Mouse (Mus musculus) spleen, embryonic (tissue): ENCODE results near the gene Hsp90b1.
"Not testable (repeated sequence)": the region's sequence is repeated elsewhere in the genome, so short reads cannot be mapped to it uniquely, and the experiment has no call there.

Experiments
- CTCF ChIA-PET: fragments of 350-600 bp; sonication (Branson Sonifier 250); formaldehyde crosslinking; loops from one replicate; lab custom pipeline; 2022; lab: Charles Lee

Hsp90b1 gene

DNA sequence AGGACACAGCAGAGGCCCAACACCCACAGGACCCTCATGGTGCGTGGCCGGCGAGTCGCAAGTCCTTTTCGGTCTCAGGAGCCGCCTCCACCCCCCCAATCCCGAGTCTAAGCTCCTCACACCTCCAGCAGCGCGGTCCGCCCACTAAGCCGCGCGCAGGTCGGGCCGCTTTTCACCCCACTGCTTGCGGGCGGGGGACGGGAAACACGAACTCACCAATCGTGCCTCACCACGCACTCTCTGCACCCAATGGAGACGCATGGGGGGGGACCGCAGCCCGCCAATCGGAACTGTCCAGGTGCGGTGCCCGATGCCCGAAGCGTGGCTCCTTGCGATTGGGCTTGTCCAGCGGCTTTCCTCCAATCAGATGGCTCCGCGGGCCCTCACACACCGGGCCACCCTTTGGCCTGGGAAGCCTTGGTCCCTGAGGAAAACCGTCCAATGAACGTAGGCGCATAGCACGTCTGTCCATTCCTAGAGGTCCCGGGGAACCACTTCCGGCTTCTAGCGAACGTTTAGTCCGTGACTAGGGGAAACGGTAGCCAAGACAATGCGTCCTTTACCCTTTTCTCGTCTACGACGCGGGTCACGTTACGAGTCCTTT lies at the start of gene Hsp90b1, which contains the start of gene Ttc41:
Hsp90b1 (minus strand) TSS at position 192 of the 604 bp plus-strand sequence.
Ttc41 (plus strand) TSS at position 494 of the 604 bp plus-strand sequence.
- CTCF ChIA-PET: interaction anchor here (1.0 kb wide), 1 partner anchor 10 kb away, joined by 4 read pairs; no protein-coding TSS in a partner anchor

DNA sequence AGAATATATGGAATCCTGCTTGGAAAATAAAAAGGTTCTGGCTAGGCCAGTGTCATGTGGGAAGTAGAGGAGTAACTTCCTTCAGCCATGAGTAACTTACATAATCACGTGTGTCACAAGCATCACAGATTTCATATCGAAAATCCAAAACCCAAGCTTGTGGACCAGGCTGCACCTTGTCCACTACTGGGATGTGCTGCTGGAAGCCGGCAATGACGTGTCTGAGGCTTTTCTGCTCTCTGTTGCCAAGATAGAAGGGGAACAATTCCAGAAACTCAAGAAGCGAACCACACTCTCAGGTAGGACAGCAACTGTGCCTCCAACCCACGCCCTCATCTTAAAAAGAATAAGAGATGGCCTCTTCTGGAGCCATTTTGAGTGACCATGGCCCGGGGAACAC lies 39.0 kb upstream of the Hsp90b1 start:
- CTCF ChIA-PET: no interaction called here

DNA sequence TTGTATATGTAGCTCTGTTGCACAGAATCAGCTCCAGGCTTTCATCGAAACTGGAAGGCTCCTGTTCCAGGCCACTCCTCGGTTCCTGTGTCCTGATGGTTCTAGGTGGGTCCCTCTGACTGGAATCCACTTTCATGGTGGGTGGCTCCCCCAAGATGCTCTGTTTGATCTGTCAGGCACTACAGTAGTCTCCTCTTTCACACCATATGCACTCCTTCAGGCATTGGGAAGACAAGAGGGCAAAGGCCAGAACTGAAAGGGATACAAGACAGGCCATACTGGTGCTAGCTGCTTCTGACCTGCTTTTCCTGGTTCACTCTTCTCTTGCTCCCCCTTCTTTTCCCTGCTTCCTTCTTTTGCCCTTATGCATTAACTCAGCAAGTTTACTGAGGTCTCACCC lies 37.6 kb upstream of the Hsp90b1 start:
- CTCF ChIA-PET: no interaction called here

DNA sequence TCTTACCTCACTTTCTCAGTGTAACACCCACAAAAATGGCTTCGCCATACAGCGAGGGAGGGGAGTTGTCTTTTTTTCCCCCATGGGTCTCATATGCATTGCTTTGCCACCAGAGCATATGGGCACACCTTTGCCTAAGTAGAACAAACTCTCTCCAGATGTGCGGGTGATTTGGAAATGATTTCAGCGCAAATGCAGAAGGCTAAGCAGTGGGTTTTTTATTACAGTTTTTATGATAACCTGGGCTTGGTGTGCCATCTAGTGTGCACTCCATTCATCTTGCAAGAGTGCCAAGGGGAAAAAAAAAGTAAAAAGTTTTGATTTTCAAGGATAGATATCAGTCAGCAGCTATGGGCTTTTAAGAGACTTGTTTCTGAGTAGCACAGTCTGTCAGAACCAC lies 29.7 kb upstream of the Hsp90b1 start:
- CTCF ChIA-PET: no interaction called here

DNA sequence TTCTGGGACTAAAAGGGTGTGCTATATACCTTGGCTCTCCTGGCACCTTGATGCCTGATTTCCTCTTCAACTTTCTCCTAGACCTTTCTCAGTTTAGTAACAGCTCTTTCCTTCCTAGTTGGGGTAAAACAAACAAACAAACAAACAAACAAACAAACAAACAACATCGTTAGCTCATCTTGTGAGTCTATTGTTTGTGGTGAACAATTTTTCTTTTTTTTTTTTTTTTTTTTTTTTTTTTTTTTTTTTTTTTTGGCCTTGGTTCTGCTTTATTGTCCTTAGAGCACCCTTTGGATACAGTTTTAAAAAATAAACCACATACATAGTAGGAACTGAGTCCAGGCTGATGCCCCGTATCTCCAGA lies 26.2 kb upstream of the Hsp90b1 start:
- CTCF ChIA-PET: interaction anchor here (0.7 kb wide), 1 partner anchor 642 kb away, joined by 9 read pairs; no protein-coding TSS in a partner anchor

DNA sequence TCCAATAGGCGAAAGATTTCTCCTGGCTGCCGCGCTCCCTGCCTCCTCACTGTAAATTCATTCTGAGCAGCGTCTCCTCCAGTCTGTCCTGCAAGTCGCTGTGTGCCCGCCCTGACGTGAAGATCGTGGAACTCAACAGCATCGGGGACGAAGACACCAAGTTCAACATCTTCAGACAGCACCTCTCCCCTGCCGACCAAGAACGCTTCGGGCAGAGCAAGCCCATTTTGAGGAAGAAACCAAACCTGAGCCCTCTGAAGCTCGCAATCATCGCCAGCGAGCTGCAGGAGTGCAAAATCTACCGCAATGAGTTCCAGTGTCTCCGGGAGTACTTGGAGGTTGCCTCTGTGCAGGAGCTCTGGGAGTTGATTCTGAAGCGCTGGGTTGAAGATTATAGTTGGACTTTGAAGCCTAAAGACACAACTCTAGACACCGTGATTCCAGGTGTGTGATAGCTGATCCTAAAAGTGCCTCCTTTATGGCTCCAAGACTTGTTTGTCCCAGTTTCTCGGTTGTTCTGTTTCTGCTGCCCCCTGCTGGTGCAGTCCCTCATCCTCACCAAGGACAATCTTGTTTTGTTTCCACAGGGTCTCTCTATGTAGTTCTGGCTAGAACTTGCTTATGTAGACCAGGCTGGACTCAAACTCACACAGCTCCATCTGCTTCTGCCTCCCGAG lies 25.7 kb upstream of the Hsp90b1 start:
- CTCF ChIA-PET: interaction anchor here (0.7 kb wide), 1 partner anchor 642 kb away, joined by 9 read pairs; no protein-coding TSS in a partner anchor

DNA sequence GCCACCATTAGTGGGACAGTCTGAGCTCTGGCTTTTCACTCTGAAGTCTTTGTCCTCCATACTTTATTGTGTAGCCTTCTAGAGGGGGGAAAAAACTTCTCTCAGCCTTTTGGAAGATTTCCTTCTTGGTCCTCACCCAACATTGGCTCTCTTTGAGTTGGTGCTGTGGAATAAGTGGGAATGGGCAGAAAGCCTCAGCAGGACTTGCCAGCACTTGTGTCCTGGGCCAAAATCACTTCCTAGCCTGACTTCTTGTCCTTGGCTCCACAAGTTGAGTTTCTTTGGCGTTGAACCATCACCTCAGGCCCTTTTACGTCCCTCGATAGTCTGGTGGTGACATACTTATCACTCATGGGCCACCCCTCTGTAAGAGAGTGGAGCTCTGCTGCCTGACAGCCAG lies 22.9 kb upstream of the Hsp90b1 start:
- CTCF ChIA-PET: interaction anchor here (0.7 kb wide), 1 partner anchor 21 kb away, joined by 3 read pairs; no protein-coding TSS in a partner anchor

DNA sequence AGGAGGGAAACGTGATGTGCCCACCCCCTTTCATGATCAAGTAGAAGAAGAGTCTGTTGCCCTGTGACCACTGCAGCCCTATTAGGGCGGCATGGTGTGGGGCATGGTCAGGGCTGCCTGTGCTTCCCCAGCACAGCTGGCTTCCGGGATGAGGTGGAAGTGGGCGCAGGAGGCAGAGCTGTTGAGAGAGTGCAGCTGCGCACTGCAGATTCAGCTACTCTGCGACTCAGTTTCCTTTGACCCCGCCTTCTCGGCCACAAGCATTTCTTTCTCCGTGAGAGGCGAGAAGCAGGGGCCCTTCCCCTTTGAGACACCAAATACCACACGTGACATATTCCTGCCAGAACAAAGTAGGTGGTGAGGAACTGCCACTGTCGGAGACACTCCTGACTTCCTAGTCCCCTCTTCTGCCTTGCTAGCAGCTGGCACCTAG lies 22.3 kb upstream of the Hsp90b1 start:
- CTCF ChIA-PET: interaction anchor here (0.8 kb wide), 1 partner anchor 706 kb away, joined by 8 read pairs; no protein-coding TSS in a partner anchor

DNA sequence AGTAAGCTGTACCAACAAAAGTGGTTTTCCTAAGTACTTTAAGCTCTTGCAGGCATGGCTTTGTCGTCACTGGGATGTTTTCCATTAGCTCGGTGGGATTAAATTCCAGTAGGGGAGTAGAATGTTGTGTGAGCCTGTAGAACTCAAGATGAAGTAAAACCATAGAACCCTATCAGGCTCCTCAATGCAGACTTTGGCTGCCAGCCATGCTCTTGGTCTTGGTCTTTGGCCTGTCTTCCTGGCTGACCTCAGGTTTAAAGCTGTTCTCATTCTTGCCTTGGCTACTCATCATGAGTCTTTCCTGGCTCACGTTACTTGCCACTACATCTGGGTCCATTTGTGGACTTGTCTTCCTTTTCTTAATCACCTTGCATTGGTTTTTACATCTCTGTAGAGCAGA lies 6.8 kb upstream of the Hsp90b1 start:
- CTCF ChIA-PET: no interaction called here

DNA sequence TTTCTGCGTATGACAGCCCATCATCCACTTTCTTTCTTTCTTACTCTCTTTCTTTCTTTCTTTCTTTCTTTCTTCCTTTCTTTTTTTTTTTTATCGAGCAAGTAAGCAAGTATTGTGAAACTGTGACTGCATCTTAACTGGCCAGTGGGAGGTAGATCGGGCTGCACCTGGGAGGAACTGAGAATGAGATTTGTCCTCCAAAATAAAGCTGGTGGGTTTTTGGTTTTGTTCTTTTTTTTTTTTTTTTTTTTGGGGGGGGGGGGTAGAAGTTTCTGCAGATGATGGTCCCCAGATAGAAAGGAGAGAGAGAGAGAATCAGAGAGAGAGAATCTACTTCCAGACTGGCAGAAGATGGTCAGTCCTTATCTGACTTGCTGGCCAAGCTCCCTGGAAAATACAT lies 1.8 kb upstream of the Hsp90b1 start:
- CTCF ChIA-PET: interaction anchor here (0.7 to 1.2 kb wide), 2 partner anchors 13 to 223 kb away, joined by 4 to 5 read pairs; no protein-coding TSS in a partner anchor

DNA sequence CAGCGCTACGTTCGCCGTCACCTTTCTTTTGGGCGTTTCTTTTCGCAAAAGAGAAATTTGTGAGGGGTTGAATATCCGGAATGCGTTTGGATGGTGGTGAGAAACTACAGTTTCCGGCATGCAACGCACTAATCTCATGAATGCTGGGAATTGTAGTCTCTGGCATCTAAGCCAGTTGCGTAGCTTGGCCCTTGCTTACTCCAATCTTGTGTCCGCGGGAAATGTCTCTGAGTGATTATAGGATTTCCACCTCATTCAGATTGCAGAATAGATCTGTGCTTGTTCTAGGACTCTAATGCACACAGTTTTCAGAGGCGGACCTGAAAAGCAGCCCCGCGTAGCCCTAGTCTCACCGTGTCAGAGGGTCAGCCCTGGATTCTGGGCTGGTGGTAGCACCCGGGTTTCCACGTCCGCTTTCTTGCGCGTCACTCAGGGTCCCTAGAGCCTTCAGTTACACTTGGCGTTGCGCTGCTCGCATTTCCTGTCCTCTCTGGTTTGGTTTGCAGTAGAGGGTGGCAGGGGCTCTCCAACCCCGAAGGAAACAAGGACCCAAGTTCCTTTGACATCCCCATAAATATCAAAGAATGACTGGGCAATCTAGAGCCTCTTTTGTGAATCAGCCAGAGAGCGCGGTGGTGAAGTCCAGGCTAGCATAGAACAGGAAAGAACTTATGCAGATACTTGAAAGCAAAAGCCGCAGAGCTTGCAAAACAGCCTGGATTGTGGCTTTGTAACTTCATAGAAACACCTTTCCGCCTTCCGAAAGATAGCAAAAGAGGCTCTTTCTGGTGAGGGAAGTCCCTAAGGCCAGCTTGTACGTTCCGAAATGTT lies 828 bp upstream of the Hsp90b1 start:
- CTCF ChIA-PET: no interaction called here

DNA sequence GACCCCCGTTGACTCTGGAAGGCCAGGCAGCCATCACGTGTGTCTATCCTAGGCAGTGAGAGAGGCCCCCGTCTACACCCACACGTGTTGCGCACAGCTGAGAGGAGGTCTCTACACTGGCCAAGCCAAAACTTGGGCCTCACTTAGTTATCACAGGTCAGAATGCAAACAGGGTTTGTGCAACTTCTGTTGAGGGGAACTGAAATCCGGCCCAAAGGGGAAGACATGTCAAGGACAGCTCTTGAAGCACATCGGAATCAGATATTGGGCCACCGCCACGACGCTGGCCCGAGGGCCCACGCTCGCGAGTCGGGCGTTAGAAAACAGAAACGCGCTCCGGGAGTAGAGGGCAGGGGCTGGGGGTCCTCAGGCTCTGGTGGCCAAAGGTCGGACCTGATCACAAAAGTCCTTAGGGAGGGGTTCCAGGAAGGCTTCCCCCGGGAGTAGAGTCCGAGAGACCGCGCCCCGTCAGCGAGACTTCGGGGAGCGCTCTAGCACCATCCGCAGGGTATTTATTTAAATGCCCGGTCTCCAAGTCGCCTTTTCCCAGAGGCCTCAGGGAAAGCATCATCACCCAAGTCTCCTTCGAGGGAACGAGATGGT lies 619 bp downstream of the Hsp90b1 start:
- CTCF ChIA-PET: interaction anchor here (1.0 kb wide), 1 partner anchor 10 kb away, joined by 4 read pairs; no protein-coding TSS in a partner anchor

DNA sequence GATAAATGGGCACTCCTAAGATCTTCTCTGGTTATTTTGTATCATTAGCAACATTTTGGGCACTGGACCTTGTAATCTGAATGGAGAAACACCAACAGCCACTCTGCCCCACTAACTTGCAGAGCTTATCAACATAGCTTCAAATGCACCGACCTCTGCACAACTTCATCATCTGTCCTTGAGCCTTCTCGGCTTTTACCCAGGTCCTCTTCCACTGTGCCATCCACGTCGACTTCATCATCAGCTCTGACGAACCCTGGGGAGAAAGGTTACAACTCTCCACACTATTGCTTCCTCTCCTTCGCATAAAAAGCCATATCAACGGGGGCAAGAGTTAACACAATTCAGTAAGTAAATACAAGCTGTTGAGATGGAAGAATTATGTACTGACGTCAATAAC lies 1.2 kb downstream of the Hsp90b1 start:
- CTCF ChIA-PET: interaction anchor here (1.0 kb wide), 1 partner anchor 9 kb away, joined by 4 read pairs; no protein-coding TSS in a partner anchor

DNA sequence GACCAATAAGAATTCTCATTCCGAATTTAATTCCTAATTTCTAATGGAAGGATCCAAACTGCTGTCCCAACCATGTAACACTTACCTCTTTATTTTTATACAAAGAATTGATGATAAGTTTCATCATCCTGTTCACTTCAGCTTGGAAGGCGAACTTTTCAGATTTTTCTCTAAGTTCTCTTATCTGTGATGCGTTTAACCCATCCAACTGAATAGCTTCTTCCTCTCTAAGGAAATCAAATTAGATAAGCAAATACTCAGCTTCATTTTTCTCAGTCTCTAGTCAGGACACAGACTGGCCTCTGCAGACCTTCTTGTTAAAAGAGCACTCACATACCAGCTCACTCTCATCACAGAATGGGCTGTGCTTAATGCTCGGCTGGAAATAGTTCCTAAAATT lies 1.9 kb downstream of the Hsp90b1 start:
- CTCF ChIA-PET: no interaction called here

DNA sequence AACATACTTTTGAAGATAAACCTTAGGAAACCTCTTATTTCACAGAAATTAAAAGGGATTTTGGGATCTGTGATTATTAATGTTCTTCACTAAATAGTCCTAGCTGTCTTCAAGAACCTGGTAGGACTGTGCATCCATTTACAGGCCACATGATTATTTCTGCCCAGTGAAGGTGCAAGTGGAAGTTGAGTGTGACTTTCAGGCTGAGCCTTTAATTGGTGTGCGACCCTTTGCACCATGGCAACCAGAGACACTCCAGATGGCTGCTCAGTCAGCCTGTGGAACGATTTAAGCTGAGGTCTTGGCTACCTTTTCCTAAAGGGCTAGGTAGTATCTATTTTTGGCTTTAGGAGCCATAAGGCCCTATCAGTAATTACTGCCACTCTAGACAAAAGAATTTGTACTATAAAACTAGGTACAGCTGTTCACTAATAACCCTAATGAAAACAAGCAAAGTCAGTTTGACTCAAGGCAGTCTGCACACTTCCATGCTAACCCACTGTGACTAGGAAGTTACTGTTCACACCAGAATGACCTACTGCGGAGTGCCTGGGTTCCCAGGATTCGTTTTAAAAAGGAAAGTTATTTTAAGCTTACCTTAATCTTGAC lies 2.9 kb downstream of the Hsp90b1 start:
- CTCF ChIA-PET: no interaction called here

DNA sequence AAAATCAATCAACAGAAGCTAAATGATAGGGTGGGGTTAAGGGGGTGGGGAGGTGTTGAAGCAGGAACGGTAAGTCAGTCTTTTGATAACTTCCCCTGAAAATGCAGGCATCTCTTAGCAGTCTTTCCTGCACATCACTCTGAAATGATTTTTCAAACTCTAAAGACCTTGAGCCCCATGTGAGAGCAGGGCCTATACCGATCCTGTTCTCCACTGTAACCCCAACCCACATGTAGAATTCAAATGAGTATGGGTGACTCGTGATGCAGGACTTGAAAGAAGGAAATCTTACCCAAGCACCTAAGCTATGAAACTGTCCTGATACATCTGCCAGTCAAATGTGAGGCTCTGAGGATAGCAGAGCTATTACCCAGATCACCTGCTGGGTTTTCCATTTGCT lies 4.3 kb downstream of the Hsp90b1 start:
- CTCF ChIA-PET: no interaction called here

DNA sequence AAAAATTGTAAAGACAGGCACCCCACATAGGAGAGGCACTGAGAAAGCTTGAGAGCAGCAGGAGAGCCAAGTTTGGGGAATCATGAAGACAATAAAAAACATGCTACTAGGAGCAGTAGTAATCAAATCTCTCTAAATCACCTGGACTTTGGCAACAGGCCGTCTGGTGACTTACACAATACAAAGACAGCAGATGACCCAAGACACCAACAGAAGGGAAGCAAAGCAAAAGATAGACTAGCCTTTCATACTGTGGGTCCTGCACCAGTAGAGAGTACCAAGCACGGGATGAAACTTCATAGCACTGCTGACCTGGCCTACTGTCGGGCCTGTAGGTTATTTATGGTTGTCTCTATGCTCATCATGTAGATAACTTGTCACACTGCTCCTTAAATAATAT lies 5.1 kb downstream of the Hsp90b1 start:
- CTCF ChIA-PET: no interaction called here

DNA sequence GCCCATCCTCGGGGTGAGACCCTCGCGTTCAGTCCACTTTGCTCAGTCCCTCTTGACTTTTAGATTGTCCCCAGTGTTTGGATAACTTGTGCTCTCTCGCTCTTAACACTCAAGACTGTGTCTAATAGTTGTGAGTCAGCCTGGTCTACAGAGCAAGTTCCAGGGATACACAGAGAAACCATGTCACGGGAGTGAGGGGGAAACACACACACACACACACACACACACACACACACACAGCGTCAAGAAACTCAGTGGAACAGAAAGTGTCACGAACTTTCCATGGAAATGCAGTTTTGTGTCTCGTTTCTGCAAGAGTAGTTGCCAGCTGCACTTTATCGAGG lies 19.3 kb downstream of the Hsp90b1 start:
- CTCF ChIA-PET: not testable (repeated sequence)

DNA sequence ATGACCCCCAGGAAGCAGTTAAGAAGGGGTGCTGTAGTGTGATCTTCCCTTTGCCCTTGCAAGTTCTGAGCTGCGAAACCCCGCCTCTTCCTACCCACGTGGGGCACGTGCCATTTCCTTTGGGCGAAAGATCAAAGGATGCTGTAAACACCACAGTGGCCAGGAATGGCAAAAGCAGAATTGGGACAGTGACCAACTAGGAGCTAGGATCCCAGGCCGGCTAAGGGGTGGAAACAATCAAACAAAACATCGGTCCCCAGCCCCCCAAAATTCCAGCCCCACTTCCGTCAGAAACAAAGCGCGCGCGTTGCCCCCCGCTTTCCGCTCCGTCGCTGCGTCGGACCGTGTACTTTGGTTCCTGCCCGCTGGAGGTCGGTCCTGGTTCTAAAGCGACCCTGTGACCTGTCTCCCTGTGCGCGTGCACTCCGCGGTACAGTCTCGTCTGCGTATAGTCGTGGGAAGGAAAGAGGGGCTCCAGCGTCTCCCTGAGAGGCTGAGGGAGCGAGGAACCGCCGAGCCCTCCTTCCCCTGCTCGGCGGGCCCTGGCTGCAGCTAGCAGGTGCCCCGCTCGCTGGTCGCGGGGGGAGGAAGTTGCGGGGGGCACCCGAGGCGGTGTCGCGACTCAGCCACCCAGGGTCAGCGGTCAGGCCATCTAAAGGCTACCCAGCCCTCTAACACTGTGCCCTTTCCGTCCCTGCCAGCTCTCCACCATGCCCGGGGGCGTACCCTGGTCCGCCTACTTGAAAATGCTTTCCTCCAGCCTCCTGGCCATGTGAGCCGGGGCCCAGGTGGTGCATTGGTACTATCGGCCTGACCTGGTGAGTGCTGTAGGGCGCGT lies 19.9 kb downstream of the Hsp90b1 start:
- CTCF ChIA-PET: not testable (repeated sequence)

DNA sequence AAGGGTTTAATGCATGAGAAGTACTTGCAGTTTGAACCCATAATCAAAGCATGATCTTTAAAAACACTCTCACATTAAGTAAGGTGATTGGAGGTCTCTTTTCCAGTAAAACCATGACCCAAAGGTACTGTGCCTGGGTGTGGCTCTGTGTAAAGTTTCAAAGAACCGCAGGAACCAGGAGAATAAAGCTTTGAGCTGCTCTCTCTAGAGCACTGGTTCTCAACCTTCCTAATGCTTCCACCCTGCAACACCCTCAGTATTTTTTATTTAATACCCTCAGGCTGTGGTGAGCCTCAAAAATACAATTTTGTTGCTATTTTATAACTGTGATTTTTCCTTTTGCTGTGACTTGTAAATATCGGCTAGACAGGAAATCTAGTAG lies 20.5 kb downstream of the Hsp90b1 start:
- CTCF ChIA-PET: not testable (repeated sequence)
